25 mouse cellular contexts compared by ENCODE assay signal in genomic region chr5:135145532-135145931, GRCm38 (mm10). TPM values are rescaled to one million over a fixed set of nuclear protein-coding genes. Genes with fewer than 3 reads are reported as not detected.
DNase-seq lines count a peak whose midpoint lies in the region; ATAC-seq and TF ChIP-seq lines count a peak whose summit lies in the region.
"Had no signal": no experiment of that assay in that cellular context is flagged by ENCODE, and none has a peak within 500 bp of the region (broad histone marks: within the 10 kb centered on the region; RNA-seq: fewer than 3 reads in every experiment).

No protein-coding gene starts in this region.

- H3K9me3 ChIP-seq in G1E (replicated peaks), result peaks cover 6% of the 10 kb centered on the region; the same call in 1 of the 2 replicates
- H3K9me3 ChIP-seq: embryonic facial prominence, embryonic 10.5 days; embryonic facial prominence, embryonic 13.5 days; forebrain, embryonic 12.5 days; forebrain, embryonic 15.5 days; hindbrain, embryonic 10.5 days had no signal

- H3K4me3 ChIP-seq in G1E (ENCODE audit: low read depth, low read length), result peak overlapping the region; percentile 39; the same call in 1 of the 2 replicates
- no peak overlapping the region for H3K4me3 ChIP-seq in thymus, adult 2 months (ENCODE audit: control insufficient read depth, insufficient read depth, low read length)
- H3K4me3 ChIP-seq: embryonic facial prominence, embryonic 10.5 days; embryonic facial prominence, embryonic 13.5 days; erythroblast, embryonic 14.5 days; forebrain, embryonic 12.5 days; forebrain, embryonic 15.5 days; hindbrain, embryonic 10.5 days had no signal

- H3K27ac ChIP-seq in thymus, adult 2 months (ENCODE audit: control insufficient read depth, insufficient read depth, low read length), result no peak overlapping the region
- H3K27ac ChIP-seq: embryonic facial prominence, embryonic 10.5 days; embryonic facial prominence, embryonic 13.5 days; forebrain, embryonic 12.5 days; forebrain, embryonic 15.5 days; hindbrain, embryonic 10.5 days; hindbrain, embryonic 14.5 days; hindbrain, postnatal 0 days had no signal

- peaks cover 43% of the 10 kb centered on the region for H3K4me1 ChIP-seq in G1E (ENCODE audit: insufficient read depth, low read depth, low read length)
- H3K4me1 ChIP-seq in thymus, adult 2 months (replicated peaks; ENCODE audit: control insufficient read depth, insufficient read depth, low read length), result peaks cover 6% of the 10 kb centered on the region

- 38% methylated on average over 3 of the region's 3 CpGs for WGBS in thymus, adult 2 months

- H3K27me3 ChIP-seq in G1E (ENCODE audit: insufficient read depth, low read length), result peaks cover 19% of the 10 kb centered on the region
- no peaks in the 10 kb centered on the region for H3K27me3 ChIP-seq in thymus, adult 2 months (ENCODE audit: control insufficient read depth, insufficient read depth, low read length)
- H3K27me3 ChIP-seq: embryonic facial prominence, embryonic 13.5 days; forebrain, embryonic 12.5 days; forebrain, embryonic 15.5 days had no signal

- TF ChIP-seq POLR2A in thymus, adult 2 months (IDR thresholded peaks at IDR 0.05; ENCODE audit: control insufficient read depth, extremely low read depth, insufficient read depth, low read length, poor library complexity), result no peak

- no peak for ATAC-seq in G1E (ENCODE audit: extremely low read depth, insufficient number of reproducible peaks, low FRiP score, poor library complexity, severe bottlenecking)
- ATAC-seq: activated CD4-positive, CD25-positive, alpha-beta regulatory T cell, adult 4 months; forebrain, embryonic 15.5 days; hindbrain, postnatal 0 days had no signal

- peak; percentile 29 for DNase-seq in layer of hippocampus, adult 11-12 months (ENCODE audit: low spot score)
- DNase-seq in layer of hippocampus, postnatal 10 days (ENCODE audit: low spot score in 2 of 2), result no peak
- DNase-seq in right cerebral cortex, postnatal 10 days (ENCODE audit: low spot score in 2 of 2), result peak; percentile 45 to 49
- no peak for DNase-seq in right cerebral cortex, postnatal 25 days
- DNase-seq in G1E (ENCODE audit: low spot score), result peak; percentile 39
- peak; percentile 82 for DNase-seq in MEL-GATA-1-ER (ENCODE audit: extremely low read depth, low read depth)
- DNase-seq in thymus, adult 2 months, result no peak
- DNase-seq in frontal cortex, postnatal 36 days (ENCODE audit: low spot score in 2 of 2), result no peak
- DNase-seq: adrenal gland, adult 8-10 months; adrenal gland, postnatal 25 days; cerebellum, adult 18-20 months; cerebellum, adult 9-11 months; cerebellum, postnatal 36 days; embryo, embryonic 11 days; gastrocnemius, postnatal 10 days; gastrocnemius, postnatal 36 days had no signal

- H3K36me3 ChIP-seq in G1E (replicated peaks), result no peaks in the 10 kb centered on the region
- no peaks in the 10 kb centered on the region for H3K36me3 ChIP-seq in thymus, adult 2 months (ENCODE audit: control insufficient read depth, insufficient read depth, low read length)
- H3K36me3 ChIP-seq: embryonic facial prominence, embryonic 10.5 days; embryonic facial prominence, embryonic 13.5 days; forebrain, embryonic 12.5 days; forebrain, embryonic 15.5 days; hindbrain, embryonic 10.5 days had no signal

- no peak for TF ChIP-seq CTCF in G1E (IDR thresholded peaks at IDR 0.05; ENCODE audit: low read depth, low read length)
- TF ChIP-seq CTCF in thymus, adult 2 months (IDR thresholded peaks at IDR 0.05; ENCODE audit: borderline replicate concordance, control insufficient read depth, extremely low read depth, insufficient read depth, low read length, poor library complexity), result no peak

RNA-seq across cellular contexts. Expression of gene Tbl2, which starts 3.9 kb away (rescaled TPM):
- 10 to 100 TPM; 23.0 to 23.7 TPM for total RNA-seq in layer of hippocampus, postnatal 10 days (2021)
- 27.9 and 37.2 TPM in 2 replicates for total RNA-seq in G1E (2014; fragmentation: Nextera tagmentation)
- total RNA-seq in G1E (2017), result 21.5 and 25.1 TPM in 2 replicates
- polyA plus RNA-seq in G1E (2012), result 18.2 and 22.5 TPM in 2 replicates
- polyA plus RNA-seq in thymus, adult 2 months (2012; rRNA removed), result 18.5 and 18.7 TPM in 2 replicates

RNA-seq across cellular contexts. Expression of gene Bcl7b, which starts 22.6 kb away (rescaled TPM):
- total RNA-seq in layer of hippocampus, postnatal 10 days (2021), result 10 to 100 TPM; 27.7 to 29.8 TPM
- total RNA-seq in G1E (2014; fragmentation: Nextera tagmentation) (33.6 and 54.5 TPM in 2 replicates), G1E (2017) (23.5 and 27.9 TPM in 2 replicates)
- polyA plus RNA-seq in G1E (2012), result 51.1 and 52.4 TPM in 2 replicates
- 61.1 and 67.0 TPM in 2 replicates for polyA plus RNA-seq in thymus, adult 2 months (2012; rRNA removed)

RNA-seq across cellular contexts. Expression of gene Baz1b, which starts 41.5 kb away (rescaled TPM):
- 10 to 100 TPM; 47.8 to 51.1 TPM for total RNA-seq in layer of hippocampus, postnatal 10 days (2021)
- 223 and 232 TPM in 2 replicates for total RNA-seq in G1E (2014; fragmentation: Nextera tagmentation)
- total RNA-seq in G1E (2017), result 159 and 187 TPM in 2 replicates
- polyA plus RNA-seq in G1E (2012), result 65.7 and 67.9 TPM in 2 replicates
- 56.1 and 68.7 TPM in 2 replicates for polyA plus RNA-seq in thymus, adult 2 months (2012; rRNA removed)

RNA-seq across cellular contexts. Expression of gene Mlxipl, which starts 55.8 kb away (rescaled TPM):
- total RNA-seq in layer of hippocampus, postnatal 10 days (2021), result 1 to 10 TPM; 3.6 to 4.4 TPM
- total RNA-seq in G1E (2014; fragmentation: Nextera tagmentation) (not detected in 2 replicates), G1E (2017) (0.06 and 0.22 TPM in 2 replicates)
- polyA plus RNA-seq in G1E (2012), result not detected in 2 replicates
- polyA plus RNA-seq in thymus, adult 2 months (2012; rRNA removed), result 22.5 and 31.5 TPM in 2 replicates
- polyA plus RNA-seq: activated CD4-positive, CD25-positive, alpha-beta regulatory T cell, adult 4 months had no signal

Comparison
In these comparisons a context has a peak if more than half of its experiments do, and no peak if none do; other contexts are left out.
1. DNase-seq: peak in layer of hippocampus, adult 11-12 months (single experiment), right cerebral cortex, postnatal 10 days (2 of 2), G1E (single experiment) and MEL-GATA-1-ER (single experiment); none in layer of hippocampus, postnatal 10 days (0 of 2), right cerebral cortex, postnatal 25 days (single experiment), thymus, adult 2 months (single experiment) and frontal cortex, postnatal 36 days (0 of 2).